Comparison of ENCODE assay signal across 8 mouse cellular contexts in the genomic region with DNA sequence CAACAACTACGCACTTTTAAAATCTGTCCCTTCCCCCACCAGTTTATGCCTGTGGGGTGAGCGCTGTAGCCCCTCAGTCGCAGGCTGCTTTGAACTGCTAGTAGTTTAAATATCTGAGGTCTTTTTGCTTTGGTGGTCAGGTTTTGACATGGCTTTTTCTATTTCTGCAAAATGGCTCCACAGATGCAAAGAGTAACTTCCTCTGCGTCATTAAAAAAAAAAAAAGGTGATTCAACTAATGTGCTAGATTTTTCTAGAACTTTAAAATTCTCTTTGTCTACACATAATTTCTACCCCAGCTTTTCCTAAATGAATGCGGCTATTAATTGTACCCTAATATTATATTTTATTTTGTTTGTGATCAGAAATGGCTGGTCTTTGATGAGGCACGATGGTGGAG. TPM values are rescaled to one million over a fixed set of nuclear protein-coding genes. Genes with fewer than 3 reads are reported as not detected.
A peak's percentile ranks its signal among the peaks of the same experiment; 100 is the strongest.
DNase-seq lines count a peak whose midpoint lies in the region; ATAC-seq and TF ChIP-seq lines count a peak whose summit lies in the region.

No protein-coding gene starts in this region.

- H3K9me3 ChIP-seq in embryonic facial prominence, embryonic 13.5 days, result no peaks in the 10 kb centered on the region
- no peaks in the 10 kb centered on the region for H3K9me3 ChIP-seq in intestine, postnatal 0 days (ENCODE audit: control insufficient read depth)
- no peaks in the 10 kb centered on the region for H3K9me3 ChIP-seq in neural tube, embryonic 12.5 days

- H3K36me3 ChIP-seq in embryonic facial prominence, embryonic 13.5 days, result peaks cover 19% of the 10 kb centered on the region
- H3K36me3 ChIP-seq in intestine, postnatal 0 days (ENCODE audit: control insufficient read depth, insufficient read depth), result 0 out of 2 replicates have a peak, but pooled peaks cover 4% of the 10 kb centered on the region
- peaks cover 22% of the 10 kb centered on the region for H3K36me3 ChIP-seq in neural tube, embryonic 12.5 days

- DNase-seq in left cerebral cortex, adult 2 months (ENCODE audit: extremely low spot score in 1 of 2, low spot score in 2 of 2), result no peak
- DNase-seq in left cerebral cortex, postnatal 25 days (ENCODE audit: low spot score in 2 of 2), result no peak
- DNase-seq in gastrocnemius, adult 8-10 months (ENCODE audit: low spot score in 2 of 2), result no peak
- DNase-seq in adipocyte (ENCODE audit: low spot score), result no peak
- no peak for DNase-seq in ovary, adult 18-20 months (ENCODE audit: low spot score)

- H3K27me3 ChIP-seq in embryonic facial prominence, embryonic 13.5 days, result peaks cover 90% of the 10 kb centered on the region
- H3K27me3 ChIP-seq in intestine, postnatal 0 days (replicated peaks; ENCODE audit: control insufficient read depth, insufficient read depth, low read length), result no peaks in the 10 kb centered on the region; the same call in 1 of the 2 replicates
- H3K27me3 ChIP-seq in neural tube, embryonic 12.5 days (replicated peaks), result peaks cover 27% of the 10 kb centered on the region

- no peak for ATAC-seq in embryonic facial prominence, embryonic 13.5 days (ENCODE audit: insufficient number of reproducible peaks, insufficient read depth, low FRiP score, low TSS enrichment, low read depth)
- ATAC-seq in intestine, postnatal 0 days, result no peak
- ATAC-seq in neural tube, embryonic 12.5 days (ENCODE audit: low FRiP score, low read depth), result no peak

- 34% methylated on average over 6 of the region's 6 CpGs for WGBS in embryonic facial prominence, embryonic 13.5 days
- 33% methylated on average over 6 of the region's 6 CpGs for WGBS in intestine, postnatal 0 days
- 28% methylated on average over 6 of the region's 6 CpGs for WGBS in neural tube, embryonic 12.5 days

- H3K27ac ChIP-seq in left cerebral cortex, adult 2 months, result peak overlapping the region; percentile 92
- peak overlapping the region; percentile 81 for H3K27ac ChIP-seq in embryonic facial prominence, embryonic 13.5 days
- H3K27ac ChIP-seq in intestine, postnatal 0 days (ENCODE audit: low read depth, low read length), result 0 out of 2 replicates have a peak overlapping the region, but pooled peaks have one; percentile 66
- peak overlapping the region; percentile 53; the same call in 1 of the 2 replicates for H3K27ac ChIP-seq in neural tube, embryonic 12.5 days

- H3K4me3 ChIP-seq in left cerebral cortex, adult 2 months, result peak overlapping the region; percentile 61
- peak overlapping the region; percentile 61 for H3K4me3 ChIP-seq in embryonic facial prominence, embryonic 13.5 days
- H3K4me3 ChIP-seq in intestine, postnatal 0 days (ENCODE audit: low read depth, low read length), result peak overlapping the region; percentile 57
- H3K4me3 ChIP-seq in neural tube, embryonic 12.5 days, result peak overlapping the region; percentile 26

- no peak for TF ChIP-seq CTCF in left cerebral cortex, adult 2 months (IDR thresholded peaks at IDR 0.05)
- TF ChIP-seq CTCF in intestine, postnatal 0 days (IDR thresholded peaks at IDR 0.05; ENCODE audit: low read depth), result no peak

- intact Hi-C loops in left cerebral cortex, adult 2 months (cut with DNase I), result no loop called here
- intact Hi-C loops in left cerebral cortex, postnatal 25 days (cut with DNase I), result no loop called here

- H3K4me1 ChIP-seq in embryonic facial prominence, embryonic 13.5 days, result peaks cover 4% of the 10 kb centered on the region; the same call in 1 of the 2 replicates
- H3K4me1 ChIP-seq in intestine, postnatal 0 days (replicated peaks; ENCODE audit: control insufficient read depth, insufficient read depth, low read length), result no peaks in the 10 kb centered on the region
- H3K4me1 ChIP-seq in neural tube, embryonic 12.5 days, result no peaks in the 10 kb centered on the region

- peak overlapping the region; percentile 36; the same call in 1 of the 2 replicates for H3K9ac ChIP-seq in embryonic facial prominence, embryonic 13.5 days
- no peak overlapping the region for H3K9ac ChIP-seq in intestine, postnatal 0 days (ENCODE audit: low read depth, low read length)
- H3K9ac ChIP-seq in neural tube, embryonic 12.5 days, result no peak overlapping the region; the same call in 1 of the 2 replicates

- peak overlapping the region; percentile 49 for H3K4me2 ChIP-seq in embryonic facial prominence, embryonic 13.5 days
- H3K4me2 ChIP-seq in intestine, postnatal 0 days (replicated peaks; ENCODE audit: low read depth), result peak overlapping the region; percentile 77
- H3K4me2 ChIP-seq in neural tube, embryonic 12.5 days (replicated peaks), result peak overlapping the region; percentile 61

RNA-seq across cellular contexts. Expression of a gene that starts 0.7 kb away (rescaled TPM):
- total RNA-seq in left cerebral cortex, adult 2 months (2021), result 100 to 1,000 TPM; 105 to 116 TPM
- 10 to 100 TPM; 87.1 to 98.9 TPM for total RNA-seq in left cerebral cortex, postnatal 25 days (2021)
- 42.7 and 43.6 TPM in 2 replicates for polyA plus RNA-seq in embryonic facial prominence, embryonic 13.5 days (2015; fragmentation: Nextera tagmentation; extraction: Ambion mirVana)
- 6.5 and 6.6 TPM in 2 replicates for polyA plus RNA-seq in intestine, postnatal 0 days (2015; fragmentation: Nextera tagmentation; extraction: Ambion mirVana)
- 50.2 and 53.7 TPM in 2 replicates for polyA plus RNA-seq in neural tube, embryonic 12.5 days (2016; fragmentation: Nextera tagmentation; extraction: Ambion mirVana)
- 10 to 100 TPM in 3 of 4 experiments, 1 to 10 TPM in 1; 7.2 to 15.3 (median 12.2) TPM for total RNA-seq in gastrocnemius, adult 8-10 months (2022)

RNA-seq across cellular contexts. Expression of a gene that starts 15.6 kb away (rescaled TPM):
- total RNA-seq in left cerebral cortex, adult 2 months (2021), result 10 to 100 TPM; 52.7 to 56.0 TPM
- 10 to 100 TPM; 51.1 to 65.3 TPM for total RNA-seq in left cerebral cortex, postnatal 25 days (2021)
- 22.7 and 23.8 TPM in 2 replicates for polyA plus RNA-seq in embryonic facial prominence, embryonic 13.5 days (2015; fragmentation: Nextera tagmentation; extraction: Ambion mirVana)
- polyA plus RNA-seq in intestine, postnatal 0 days (2015; fragmentation: Nextera tagmentation; extraction: Ambion mirVana), result 4.1 and 4.2 TPM in 2 replicates
- 18.6 and 19.0 TPM in 2 replicates for polyA plus RNA-seq in neural tube, embryonic 12.5 days (2016; fragmentation: Nextera tagmentation; extraction: Ambion mirVana)
- total RNA-seq in gastrocnemius, adult 8-10 months (2022), result 1 to 10 TPM; 1.2 to 4.0 (median 2.4) TPM

RNA-seq across cellular contexts. Expression of a gene that starts 25.6 kb away (rescaled TPM):
- 10 to 100 TPM; 14.5 to 16.8 TPM for total RNA-seq in left cerebral cortex, adult 2 months (2021)
- total RNA-seq in left cerebral cortex, postnatal 25 days (2021), result 10 to 100 TPM; 17.5 to 19.9 TPM
- polyA plus RNA-seq in embryonic facial prominence, embryonic 13.5 days (2015; fragmentation: Nextera tagmentation; extraction: Ambion mirVana), result 3.3 and 3.6 TPM in 2 replicates
- 0.60 and 0.68 TPM in 2 replicates for polyA plus RNA-seq in intestine, postnatal 0 days (2015; fragmentation: Nextera tagmentation; extraction: Ambion mirVana)
- polyA plus RNA-seq in neural tube, embryonic 12.5 days (2016; fragmentation: Nextera tagmentation; extraction: Ambion mirVana), result 8.5 and 8.6 TPM in 2 replicates
- total RNA-seq in gastrocnemius, adult 8-10 months (2022), result under 1 TPM; 0.04 to 0.65 (median 0.24) TPM

Comparison
In these comparisons a context has a peak if more than half of its experiments do, and no peak if none do; other contexts are left out.
1. RNA of a gene that starts 0.7 kb away (total RNA-seq): 105 to 116 TPM in left cerebral cortex, adult 2 months and 87.1 to 98.9 TPM in left cerebral cortex, postnatal 25 days; 7.2 to 15.3 TPM in gastrocnemius, adult 8-10 months; every median in the first group is over 4 times any median in the second.
2. RNA of a gene that starts 15.6 kb away (total RNA-seq): 51.1 to 65.3 TPM in left cerebral cortex, postnatal 25 days and 52.7 to 56.0 TPM in left cerebral cortex, adult 2 months; 1.2 to 4.0 TPM in gastrocnemius, adult 8-10 months; every median in the first group is over 10 times any median in the second.
3. RNA of a gene that starts 25.6 kb away (total RNA-seq): 17.5 to 19.9 TPM in left cerebral cortex, postnatal 25 days and 14.5 to 16.8 TPM in left cerebral cortex, adult 2 months; 0.04 to 0.65 TPM in gastrocnemius, adult 8-10 months; every median in the first group is over 4 times any median in the second.
4. Peak in every context shown above with its lines, with median percentiles within 50 percentile points of each other: H3K27ac ChIP-seq, H3K4me3 ChIP-seq and H3K4me2 ChIP-seq.